Mouse (Mus musculus): ENCODE measurements at regions not wholly inside any gene's neighbourhood (a gene's known extent, or its start where the extent isn't known, plus 50 kb on each side); places are given as distances from the start of the nearest gene placed in this dataset.

DNA sequence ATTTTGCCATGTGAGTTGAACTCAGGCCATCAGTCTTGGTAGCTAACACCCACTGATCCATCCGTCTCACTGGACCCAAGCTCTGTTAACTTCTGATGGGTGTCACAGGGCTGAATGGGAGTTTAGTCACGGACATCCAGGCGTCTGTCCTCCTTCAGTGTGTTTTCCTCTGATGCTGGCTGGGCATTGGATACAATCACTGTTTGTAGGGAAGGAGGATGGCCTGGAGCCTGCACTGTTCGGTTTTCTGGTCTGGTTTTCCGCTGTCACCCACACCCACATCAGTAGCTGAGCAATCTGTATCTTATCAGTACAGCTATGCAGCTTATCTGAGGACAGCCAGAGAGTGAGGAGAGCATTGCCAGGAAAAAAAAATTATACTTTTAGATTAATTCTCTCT lies 207.7 kb upstream of the Pde3a start:
- DNase-seq = peak; percentile 51

DNA sequence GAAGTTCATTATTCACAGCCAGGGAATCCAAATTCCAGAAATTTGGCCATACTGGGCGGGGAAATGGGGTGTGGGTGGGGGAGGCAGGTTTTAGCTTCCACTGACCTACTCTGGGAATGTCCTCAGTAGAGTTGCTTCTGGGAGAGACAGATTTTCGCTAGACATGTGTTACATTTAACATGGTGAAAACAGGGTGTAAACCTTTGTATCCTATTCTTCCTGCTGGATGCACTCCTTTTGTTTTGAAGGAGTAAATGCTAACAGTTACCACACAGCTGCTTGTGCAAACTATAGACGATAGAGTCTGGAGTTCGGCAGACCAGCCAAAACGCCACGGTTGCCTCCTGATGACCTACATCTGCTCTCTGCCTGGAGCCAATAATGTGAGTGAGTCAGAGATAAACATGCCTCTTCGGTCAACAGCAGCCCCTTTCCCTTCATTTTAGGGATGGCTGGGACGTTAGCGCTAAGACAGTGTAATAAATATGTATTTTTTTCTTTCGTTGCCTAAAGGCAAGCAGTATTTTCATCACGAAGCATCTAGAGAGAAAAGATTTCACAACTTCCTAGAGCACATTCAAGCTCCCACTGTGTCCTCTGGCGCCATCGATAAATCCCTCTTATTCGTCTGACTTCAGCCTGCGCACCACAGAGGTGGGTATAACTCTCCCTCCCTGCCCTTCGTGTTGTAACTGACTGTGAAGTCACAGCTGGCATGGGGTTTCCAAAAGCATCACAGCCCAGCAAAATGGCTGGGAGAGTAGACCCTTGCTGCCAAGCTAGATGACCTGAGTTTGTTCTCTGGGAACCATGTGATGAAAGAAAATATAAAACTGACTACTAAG lies 207.1 kb upstream of the Pde3a start:
- DNase-seq = peak; percentile 57

DNA sequence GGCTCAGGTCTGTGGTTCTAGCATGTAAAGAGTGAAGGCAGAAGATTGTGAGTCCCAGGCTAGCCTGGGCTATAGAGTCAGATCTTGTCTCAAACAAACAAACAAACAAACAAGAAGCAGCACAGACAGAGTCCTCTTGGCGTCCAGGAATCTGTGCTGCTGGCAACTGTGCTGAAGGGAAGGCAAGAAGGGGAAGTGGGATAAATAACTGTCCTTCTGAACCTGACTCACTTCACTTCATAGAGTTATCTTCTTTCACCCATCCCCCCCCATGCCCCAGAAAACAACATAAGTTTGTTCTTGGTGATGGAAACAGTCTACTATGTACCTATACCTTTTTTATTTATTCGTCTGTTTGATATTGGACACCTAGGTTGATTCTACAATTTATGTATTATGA lies 200.8 kb upstream of the Pde3a start:
- no peak for DNase-seq

DNA sequence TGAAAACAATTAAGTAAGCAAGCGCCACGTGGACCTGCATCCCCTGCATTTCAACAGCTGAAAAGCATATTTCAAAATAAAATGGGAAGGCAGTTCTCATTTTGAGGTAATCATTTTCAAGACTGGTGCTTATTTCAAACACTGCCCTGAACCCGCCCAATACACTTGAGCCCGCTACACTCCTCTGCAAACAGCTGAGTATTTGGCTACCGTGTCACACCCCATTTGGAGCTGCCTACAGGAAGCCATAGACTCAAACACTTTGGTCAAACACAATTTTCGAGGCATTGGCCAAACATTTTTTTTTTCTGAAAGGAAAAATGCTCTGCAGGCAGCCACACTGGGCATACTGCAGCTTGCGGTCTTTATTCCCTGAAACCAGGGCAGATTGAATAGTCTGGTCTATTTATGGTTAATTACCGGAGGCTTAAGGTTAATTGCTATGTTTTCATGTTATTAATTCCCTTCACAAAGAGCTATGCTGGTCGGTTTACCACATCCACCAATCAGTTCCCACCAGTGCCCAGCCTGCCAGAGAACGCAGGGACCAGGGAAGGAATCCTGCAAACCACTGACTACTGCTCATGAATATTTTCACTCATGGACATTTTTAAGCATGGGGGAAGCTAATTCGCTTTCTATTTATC lies 198.9 kb upstream of the Pde3a start:
- peak; percentile 55 for DNase-seq

DNA sequence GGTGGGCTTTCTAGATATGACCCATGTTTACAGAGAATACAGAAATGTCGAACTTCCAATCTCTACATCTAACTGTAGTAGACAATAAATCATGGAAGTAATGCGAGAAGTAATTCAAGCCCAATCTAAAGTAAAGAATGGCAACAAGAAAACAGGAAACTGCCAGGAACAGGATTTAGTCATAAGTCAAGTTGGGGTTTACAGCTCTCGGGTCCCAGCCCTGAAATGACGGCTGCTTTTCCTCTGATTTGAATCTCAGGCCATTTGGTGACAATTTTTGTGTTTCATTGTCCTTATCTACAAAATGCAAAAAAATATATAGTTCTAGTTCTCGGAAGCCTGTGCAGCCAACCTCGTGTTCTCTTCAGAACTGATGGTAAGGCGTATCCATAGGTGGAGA lies 195.0 kb upstream of the Pde3a start:
- DNase-seq = no peak

DNA sequence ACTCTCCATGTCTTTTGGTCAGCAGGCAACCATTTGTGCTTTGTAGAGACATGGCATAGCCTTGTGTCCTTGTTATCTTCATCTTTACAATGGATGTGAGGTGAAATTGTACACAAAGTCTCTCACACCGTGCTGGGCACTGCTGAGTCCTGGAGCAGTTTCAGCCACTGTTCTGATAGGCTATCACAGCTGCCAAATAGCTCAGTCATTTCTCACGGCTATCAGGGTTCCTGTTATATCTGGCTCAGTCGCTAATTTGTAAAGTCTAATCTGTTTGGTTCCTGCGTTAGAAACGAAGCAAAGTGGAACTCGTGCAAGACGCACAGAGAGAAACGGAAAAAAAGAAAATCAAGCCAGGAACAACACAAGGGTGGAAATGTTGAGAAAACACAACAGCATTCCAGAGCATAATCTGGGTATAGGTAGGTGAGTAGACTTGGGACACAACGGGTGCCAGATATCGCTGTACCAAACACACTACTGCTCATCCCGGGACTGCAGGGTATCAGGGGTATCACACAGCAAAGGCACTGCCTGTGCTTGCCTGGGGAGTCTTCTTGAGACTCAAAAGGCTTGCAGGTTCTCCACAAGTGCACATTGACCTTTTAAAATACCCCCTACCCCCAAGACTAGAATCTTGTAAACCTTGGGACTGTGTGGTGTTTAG lies 189.7 kb upstream of the Pde3a start:
- DNase-seq = no peak

DNA sequence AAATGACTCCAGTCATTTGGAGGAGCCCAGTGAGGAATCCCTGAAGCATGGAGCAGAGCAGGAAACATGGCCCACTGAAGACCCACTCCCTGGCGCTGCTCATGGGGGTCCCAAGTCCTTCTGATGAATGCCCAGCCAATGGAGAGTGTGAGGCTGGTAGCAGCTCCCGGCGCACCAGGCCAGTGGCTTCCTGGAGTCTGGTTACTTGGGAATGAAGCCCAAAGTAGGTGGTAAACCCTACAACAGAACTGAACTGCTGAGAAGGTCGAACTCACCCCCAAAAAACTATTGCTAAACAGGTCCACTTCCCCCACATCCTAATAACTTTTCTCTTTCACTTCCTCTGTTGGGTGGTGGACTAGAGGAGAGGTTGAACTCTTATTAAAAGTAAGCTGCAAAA lies 183.3 kb upstream of the Pde3a start:
- DNase-seq = no peak

DNA sequence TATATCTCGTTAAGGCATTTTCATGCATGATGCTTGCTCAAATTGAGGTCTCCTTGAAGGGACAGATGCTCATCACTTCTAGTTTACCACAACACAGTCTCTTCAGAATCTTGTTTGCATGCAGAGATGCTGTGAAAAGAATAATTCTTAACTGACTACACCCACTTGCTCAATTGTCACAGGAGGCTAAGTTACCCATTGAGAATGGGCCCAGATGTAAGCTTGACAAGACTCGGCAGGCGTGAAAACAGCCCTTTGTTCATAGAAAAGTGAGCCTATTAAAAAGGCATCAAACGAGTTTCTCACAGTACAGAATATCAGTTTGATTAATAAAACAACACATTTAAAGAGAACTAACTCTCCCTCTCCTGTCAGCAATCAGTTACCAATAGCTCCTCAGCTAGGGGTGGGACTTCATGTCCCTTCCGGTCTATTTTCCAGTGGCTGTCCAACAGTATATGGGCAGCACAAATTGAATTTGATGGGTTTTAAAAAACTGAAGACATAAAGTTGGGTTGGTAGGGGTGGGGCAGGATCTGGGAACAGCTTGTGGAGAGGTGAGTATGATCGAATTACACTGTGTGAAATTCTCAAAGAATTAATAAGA lies 180.1 kb upstream of the Pde3a start:
- no peak for DNase-seq

GRCm38 (mm10) chr6:141069896-141070295 lies 179.2 kb upstream of the Pde3a start:
- peak; percentile 31 for DNase-seq

DNA sequence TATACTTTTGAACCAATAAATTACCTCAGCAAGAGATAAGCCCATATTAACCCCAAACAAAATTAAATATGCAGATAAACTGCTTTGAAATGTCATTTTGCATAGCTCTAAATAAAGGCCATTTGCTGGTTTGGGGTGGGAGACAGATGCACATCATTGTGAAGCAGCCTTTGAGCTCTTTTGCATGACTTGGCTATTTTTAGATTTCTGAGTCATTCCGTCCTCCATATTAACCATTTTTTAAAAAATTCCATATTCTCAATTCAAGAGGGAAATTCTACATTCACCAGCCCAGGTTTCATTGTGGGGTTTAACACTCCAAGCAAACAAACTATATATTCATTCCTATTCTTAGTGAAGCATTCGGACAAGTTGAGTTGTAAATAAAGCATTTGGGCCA lies 177.6 kb upstream of the Pde3a start:
- no peak for DNase-seq

GRCm38 (mm10) chr6:141091076-141091780 lies 157.8 kb upstream of the Pde3a start:
- peak; percentile 66 for DNase-seq

DNA sequence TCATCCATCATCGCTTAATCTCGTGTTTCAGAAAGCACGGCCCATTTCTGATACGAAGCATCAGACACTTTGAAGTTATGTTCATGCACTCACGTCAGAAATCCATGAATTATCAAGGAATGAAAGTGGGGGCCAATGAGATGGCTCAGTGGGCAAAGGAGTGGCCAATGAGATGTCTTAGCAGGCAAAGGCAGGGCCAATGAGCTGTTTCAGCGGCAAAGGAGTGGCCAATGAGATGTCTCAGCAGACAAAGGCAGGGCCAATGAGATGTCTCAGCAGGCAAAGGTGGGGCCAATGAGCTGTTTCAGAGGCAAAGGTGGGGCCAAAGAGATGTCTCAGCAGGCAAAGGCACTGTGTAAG lies 157.3 kb upstream of the Pde3a start:
- no peak for DNase-seq

- DNase-seq = peak; percentile 71
Measured at GRCm38 (mm10) chr6:141097338-141098122, 151.5 kb upstream of the Pde3a start.

GRCm38 (mm10) chr6:141118287-141118686 lies 130.8 kb upstream of the Pde3a start:
- DNase-seq = no peak

DNA sequence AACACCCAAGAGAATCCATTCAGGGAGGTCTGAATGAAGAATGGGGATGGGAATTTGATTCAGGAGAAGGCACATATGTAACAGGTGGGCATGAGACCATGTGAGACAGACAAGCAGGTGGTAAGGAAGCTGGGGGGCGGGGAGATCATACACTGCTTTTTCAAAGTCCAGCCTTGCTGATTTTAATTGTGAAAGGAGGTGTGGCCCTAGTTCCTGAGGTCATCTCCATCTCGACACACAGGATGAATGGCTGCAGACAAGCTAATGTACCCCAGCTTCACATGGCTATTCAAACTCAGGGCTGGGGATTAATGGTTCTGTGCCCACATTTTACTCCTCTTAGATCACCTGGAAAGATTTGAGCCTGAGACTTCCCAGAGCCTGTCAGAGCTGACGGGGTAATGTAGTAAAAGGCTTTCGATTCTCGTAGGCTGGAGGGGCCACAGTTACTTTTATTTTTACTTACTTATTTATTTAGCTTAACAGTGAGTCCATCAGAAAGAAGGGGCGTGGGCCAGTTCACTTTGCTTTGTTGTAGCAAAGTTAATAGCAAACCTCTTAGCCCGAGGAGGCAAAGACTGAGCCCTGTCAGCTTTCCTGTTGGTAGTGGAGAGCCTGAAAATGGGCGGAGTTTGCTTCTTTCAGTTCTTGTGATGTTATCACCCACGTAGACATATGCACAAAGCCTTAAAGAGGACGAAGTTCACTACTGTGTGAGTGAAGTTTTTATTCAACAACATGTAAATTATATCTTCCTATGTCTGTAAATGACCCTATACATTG lies 122.3 kb upstream of the Pde3a start:
- no peak for DNase-seq

DNA sequence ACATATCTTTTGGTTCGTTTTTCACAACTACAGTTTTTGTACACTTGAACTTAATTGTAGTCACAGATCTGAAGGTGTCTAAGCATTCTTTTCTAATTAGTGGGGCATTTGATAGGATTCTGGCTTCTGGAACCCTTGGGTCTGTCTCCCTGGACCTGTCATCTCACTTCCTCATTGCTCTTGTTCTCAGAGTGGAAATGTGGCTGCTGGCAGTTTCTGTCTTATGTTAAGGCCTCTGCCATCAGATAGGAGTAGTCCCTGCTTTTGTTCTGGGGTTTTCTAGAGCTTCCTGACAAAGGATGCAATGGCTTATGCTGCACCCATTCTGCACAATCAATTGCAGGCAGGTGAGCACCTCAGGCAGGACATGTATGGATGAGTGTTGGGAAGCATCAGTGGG lies 119.5 kb upstream of the Pde3a start:
- DNase-seq = no peak

GRCm38 (mm10) chr6:141134176-141134575 lies 114.9 kb upstream of the Pde3a start:
- no peak for DNase-seq

GRCm38 (mm10) chr6:141136664-141137375 lies 112.2 kb upstream of the Pde3a start:
- DNase-seq = no peak

DNA sequence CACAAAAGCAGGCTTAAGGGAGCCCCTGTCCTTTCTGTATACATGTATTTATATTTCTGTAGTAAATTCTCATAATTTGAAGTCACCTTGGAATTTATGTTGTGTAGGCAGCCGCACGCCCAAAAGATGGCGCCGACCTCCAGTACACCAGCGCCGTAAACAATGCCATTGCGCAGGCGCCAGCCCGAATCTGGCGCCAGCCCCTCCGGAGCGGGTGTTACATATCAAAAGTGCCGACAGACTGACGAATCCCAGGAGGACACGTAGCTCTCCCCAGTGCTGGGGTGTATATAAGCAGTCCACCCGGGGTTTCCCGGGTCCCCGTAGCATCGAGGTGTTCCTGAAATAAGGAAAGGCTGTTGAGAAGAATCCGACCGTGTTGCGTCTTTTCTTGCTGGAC lies 108.1 kb upstream of the Pde3a start:
- no peak for DNase-seq

DNA sequence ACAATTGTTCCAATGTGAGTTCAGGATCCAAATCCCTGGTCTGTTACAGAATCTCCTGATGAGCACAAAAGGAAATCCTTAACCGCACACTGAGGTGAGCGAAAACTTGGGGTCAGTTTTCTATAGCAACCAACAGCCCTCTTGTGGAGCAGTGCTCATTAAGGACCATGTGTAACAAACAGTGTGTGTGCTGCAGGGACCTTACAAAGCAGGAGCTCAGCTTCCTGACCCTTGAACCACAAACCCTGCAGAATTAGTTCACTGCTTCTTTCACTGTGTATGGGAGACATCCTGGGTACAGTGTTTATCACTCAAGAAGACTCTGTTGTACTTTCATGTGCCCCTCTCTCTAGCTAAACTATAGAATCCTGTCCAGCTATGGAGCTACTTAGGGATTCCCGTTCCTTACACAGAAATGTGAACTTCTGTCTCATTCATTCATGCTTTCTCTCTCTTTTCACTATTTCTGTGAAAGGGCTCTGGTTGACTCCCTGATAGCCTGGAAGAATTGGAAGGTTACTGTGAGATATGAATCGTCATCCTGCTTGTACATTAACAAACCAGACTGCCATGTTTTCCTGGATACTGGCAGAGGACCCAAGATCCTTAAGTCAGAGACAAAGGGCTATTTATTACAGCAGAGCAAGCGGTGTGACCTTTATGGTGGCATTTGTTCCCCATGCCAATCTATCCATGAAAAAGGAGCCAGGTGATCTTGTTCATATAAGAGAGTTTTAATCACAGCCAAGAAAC lies 100.5 kb upstream of the Pde3a start:
- no peak for DNase-seq

Data from lung, postnatal 36 days (tissue).